Mouse (Mus musculus) T-helper 2 cell (primary cell): ENCODE data around the gene Fam102a.

Experiments used
- in situ Hi-C: fragments of 300-600 bp; cut with MboI, MseI; formaldehyde crosslinking; loops from one replicate; pipeline ENCODE4 v1.15.1; 2025; ENCODE audit warnings: high pct_unique_total_duplicates

The Fam102a gene

DNA sequence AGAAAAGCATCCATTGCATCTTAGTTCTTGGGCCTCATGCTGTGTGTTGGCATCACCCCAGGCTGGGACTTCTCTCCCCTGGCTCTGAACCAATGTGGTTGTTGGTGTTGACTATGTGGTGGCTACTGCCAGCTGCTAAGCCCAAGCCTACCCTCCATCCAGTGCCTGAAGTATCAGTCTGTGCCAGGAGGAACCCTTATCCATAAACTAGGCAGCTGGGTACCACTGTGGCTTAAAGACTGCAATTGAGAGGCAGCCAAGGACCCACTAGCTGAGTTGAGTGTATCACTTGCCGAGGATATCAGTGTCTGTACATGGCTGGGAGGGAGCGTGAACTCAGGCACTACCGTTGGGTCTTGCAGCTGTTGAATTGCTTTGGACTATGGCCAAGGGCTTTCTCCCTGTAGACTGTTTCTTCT, 7.9 kb downstream of the Fam102a start:
- in situ Hi-C loops, result loop anchor here (10.0 kb wide), 1 partner anchor 458 kb away; the partner anchor contains the start of gene Fam78a

GRCm38 (mm10) chr2:32546951-32547350, 11.8 kb downstream of the Fam102a start:
- in situ Hi-C loops, result loop anchor here (10.0 kb wide), 1 partner anchor 462 kb away; the partner anchor contains the start of gene Fam78a

GRCm38 (mm10) chr2:32547380-32547779, 12.2 kb downstream of the Fam102a start:
- in situ Hi-C loops, result loop anchor here (10.0 kb wide), 1 partner anchor 463 kb away; the partner anchor contains the start of gene Fam78a

DNA sequence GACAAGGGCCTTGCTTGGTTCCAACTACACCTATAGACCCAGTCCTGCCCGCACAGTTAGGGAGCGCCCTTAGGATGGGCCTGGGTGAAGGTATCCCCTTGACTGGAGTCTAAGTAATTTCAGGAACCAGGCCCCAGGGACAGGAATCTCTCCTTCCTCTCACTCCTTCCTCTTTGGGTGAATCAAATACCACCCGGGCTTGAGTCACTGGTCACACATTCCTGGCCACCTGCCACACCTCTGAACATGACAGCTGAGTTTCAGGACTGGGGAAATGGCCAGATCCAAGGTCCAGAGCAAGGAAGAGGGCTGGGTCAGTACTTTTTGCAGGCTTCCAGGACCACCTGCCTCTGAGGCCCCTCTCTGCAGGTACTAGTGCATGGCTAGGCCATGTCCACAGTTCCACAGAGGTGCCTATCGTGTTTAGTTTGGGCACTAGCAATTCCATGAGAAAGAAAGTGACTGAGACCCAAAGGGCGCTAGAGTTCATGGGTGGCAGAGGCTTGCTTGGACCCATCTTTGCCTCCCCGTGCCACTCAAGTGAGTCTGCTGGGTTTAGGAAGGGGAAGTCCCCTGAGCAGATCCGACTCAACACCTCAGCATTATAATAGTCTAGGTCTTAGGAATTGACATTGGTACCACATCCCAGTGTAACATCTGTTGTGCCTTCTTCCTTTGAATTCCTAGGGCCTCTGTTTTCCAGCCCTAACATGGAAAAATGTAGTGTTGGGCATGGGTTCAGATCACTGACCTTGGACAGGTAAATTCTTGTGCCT, 13.0 kb downstream of the Fam102a start:
- in situ Hi-C loops, result loop anchor here (10.0 kb wide), 1 partner anchor 463 kb away; the partner anchor contains the start of gene Fam78a

DNA sequence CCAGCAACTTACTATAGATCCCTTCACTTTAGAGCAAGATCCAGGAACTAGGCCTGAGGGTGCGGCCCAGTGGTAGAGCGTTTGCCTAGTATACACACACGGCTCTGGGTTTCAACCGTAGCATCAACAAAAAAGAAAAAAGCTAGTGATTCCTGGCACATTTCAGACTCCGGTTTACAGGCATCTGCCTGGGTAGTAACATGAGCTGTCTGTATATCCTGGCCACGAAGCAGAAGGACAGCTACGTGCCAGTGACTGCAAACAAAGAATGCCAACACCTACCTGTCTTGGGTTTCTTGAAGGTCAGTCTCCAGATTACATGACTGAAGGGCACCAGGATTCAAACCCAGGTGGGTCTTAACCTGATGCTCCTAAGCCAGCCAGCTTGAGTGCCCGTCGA, 14.0 kb downstream of the Fam102a start:
- in situ Hi-C loops, result loop anchor here (10.0 kb wide), 1 partner anchor 464 kb away; the partner anchor contains the start of gene Fam78a

GRCm38 (mm10) chr2:32549764-32550163, 14.6 kb downstream of the Fam102a start:
- in situ Hi-C loops, result loop anchor here (10.0 kb wide), 1 partner anchor 465 kb away; the partner anchor contains the start of gene Fam78a

DNA sequence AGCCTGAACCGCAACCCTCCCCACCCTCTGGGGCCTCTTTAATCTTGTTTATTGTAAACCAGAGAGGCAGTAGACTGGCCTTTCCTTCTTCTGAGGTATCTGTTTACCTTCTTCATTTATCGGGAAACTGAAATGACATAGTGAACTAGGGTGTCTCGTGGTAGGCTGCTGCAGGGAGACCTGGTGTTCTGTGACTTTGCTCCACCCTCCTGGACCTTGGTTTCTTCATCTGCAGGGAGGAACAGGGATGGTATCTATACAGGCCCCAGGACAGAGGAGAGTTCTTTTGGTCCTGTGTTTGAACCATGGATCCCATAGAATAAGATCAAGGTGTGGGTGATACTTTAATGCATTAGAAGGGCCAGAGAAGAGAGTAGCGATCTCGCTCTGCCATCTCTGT, 16.1 kb downstream of the Fam102a start:
- in situ Hi-C loops, result no loop called here

DNA sequence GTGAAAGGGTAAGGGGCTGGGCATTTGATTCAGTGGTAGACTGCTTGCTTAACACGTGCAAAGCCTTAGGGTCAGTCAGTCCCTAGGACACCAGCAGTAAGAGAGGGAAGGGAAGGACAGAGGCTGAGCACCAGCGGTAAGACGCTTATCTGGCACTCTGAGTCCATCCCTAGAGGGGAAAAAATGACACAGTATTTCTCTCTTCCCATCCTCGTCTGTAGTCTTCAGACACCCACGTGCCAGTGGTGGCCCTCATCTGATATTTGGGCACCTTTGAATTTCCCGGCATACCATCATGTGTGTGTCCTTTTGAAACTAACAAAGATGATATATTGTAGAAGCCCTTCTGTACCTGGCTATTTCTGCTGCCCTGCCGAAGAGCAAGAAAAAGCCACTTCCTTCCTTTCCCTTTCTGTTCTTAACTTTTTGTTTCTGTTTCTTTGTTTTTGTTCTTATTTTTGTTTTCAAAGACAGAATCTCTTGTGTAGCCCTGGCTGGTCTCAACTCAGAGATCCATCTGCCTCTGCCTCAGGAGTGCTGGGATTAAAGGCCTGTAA, 18.5 kb downstream of the Fam102a start:
- in situ Hi-C loops, result no loop called here

- in situ Hi-C loops, result no loop called here
Measured at GRCm38 (mm10) chr2:32555484-32555883, 20.4 kb downstream of the Fam102a start.

- in situ Hi-C loops, result no loop called here
Measured at GRCm38 (mm10) chr2:32556019-32556418, 20.9 kb downstream of the Fam102a start.

DNA sequence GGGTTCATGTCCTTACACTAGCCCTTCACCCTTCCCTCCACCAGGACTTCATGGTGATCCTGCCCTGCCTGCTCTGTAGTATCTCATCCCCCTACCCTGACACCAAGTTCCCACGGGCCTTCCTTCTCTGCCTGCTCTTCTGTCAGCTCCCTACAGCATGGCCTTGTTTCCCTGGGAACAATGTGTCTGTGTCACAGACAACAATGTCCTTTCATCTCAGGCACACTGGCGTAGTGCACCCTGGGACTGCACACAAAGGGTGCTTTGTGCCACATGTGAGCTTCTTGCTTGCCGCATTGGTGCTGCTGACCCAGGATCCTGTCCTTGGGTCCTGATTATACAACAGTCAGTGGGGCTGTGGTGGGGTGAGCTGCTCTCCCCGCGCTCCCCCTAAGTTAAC, 24.4 kb downstream of the Fam102a start:
- in situ Hi-C loops, result no loop called here

DNA sequence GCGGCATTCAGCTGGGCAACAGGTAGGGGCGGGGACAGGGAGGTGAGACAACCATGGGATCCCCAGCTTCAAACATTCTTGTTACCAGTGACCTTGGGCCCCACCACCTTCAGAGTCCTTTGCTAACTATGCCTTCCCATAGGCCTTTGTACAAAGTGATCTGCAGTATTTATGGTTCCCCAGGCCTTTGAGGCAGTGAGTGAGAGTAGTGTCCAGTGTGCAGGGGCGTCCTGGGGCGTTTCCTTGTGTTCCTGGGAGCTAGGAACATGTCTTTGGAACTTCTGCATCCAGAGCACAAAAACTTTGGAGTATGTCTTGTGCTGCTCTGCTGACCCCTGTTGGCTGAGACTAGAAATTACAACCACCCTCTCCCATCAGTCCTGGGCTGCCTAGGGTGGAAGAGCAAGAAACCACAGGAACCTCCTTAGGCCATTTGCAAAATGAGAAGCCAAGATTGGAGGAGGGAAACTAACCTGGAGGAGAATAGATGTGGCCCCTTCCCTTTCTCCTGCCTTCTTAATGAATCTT, 31.5 kb downstream of the Fam102a start:
- in situ Hi-C loops, result no loop called here

GRCm38 (mm10) chr2:32568149-32568548, 33.0 kb downstream of the Fam102a start:
- in situ Hi-C loops, result no loop called here

DNA sequence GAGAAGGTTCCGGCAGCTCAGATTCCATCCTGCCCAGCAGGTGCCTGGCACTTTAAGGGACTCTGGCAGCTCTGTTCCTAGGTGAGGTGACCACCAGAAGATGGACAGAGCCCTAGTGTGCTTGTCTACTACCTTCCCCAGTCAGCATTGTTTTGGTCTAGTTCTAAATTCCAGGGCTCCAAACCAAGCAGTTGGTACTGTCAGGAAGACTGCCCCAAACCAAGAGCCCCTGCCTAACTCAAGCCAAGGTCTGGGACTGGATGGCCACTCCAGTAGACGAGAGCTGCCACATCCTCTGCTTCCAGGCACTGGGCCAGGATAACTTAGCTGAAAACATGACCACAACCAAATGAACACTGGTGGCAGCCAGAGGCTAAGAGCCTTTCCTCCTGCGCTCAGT, 33.8 kb downstream of the Fam102a start:
- in situ Hi-C loops, result no loop called here

DNA sequence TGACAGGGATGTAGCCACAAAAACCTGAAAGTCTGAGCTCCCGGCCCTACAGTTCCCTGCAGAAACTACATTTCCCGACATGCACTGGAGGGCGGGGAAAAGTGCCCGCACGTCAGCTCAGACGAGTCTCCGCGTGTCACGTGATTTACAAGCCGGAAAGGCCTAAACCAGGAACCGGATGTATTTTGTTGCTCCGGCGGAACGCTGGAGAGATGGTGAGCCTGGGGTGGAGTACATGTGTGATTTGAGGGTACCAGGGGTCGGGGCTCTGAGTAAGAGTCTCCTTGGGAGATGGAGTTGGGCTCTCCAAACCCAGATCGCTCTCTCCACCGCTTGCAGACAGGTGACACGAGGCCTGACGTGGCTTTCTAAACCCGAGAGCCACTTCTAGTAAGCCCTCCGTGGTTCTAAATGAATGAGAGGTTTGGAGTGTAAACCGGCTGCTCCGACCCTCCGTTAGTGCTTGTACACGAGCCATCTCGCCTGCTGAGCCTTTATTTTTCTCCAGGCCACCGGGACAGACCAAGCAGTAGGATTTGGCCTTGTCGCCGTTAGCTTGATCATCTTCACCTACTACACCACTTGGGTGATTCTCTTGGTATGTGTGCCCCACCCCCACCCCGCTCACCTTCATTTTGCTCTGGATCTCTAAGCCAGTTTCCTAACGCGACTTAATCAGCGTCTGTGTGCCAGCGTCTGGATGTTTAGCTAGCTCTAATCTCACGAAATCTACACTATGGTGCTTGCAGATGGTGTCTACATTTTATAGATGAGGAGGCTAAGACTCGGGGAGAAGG, 35.8 kb downstream of the Fam102a start, which contains the start of gene Dpm2:
Dpm2 (plus strand) TSS at position 161 of the 797 bp plus-strand sequence.
- in situ Hi-C loops, result no loop called here

DNA sequence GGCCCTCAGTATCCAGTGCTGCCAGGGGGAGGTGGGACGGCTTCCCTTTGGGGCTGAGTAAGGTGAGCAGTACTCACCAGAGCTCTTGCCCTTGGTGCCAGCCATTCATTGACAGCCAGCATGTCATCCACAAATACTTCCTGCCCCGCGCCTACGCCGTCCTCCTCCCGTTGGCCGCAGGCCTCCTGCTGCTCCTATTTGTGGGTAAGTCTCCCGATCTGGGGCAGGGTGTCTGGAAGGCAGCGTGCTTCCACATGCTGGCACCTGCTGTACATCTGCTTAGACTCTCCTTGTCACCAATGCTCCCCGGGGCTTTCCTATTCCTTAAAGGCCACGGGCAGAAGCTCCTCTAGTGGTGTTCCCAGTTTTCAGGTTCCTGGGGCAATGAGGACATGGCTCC, 37.1 kb downstream of the Fam102a start:
- in situ Hi-C loops, result no loop called here

DNA sequence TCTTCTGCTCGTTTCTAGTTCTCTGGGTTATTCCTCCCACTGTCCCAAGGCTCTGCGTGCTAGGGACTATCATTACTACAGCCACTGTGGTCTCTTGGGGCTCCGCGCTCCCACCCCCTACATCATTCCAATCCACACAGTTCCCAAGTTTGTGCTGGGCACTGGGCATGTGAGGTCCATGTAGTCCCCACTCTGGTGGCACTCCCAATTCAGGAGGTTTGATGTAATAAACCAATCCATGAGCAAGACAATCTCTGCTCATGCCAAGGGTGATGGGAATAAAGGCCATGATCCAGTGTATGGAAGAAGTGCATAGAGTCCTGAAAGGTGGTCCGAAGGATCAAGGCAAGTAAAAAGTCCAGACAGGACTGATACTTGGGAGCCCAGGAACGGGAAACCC, 39.4 kb downstream of the Fam102a start, which contains the start of gene Pip5kl1:
Pip5kl1 (plus strand) TSS at position 301 of the 400 bp plus-strand sequence.
- in situ Hi-C loops, result no loop called here

GRCm38 (mm10) chr2:32574901-32575585, 39.9 kb downstream of the Fam102a start:
- in situ Hi-C loops, result no loop called here

GRCm38 (mm10) chr2:32575586-32576160, 40.5 kb downstream of the Fam102a start, which contains the start of gene 9430097D07Rik:
Gene 9430097D07Rik, minus strand, starts transcription at chr2:32575684.
- in situ Hi-C loops, result no loop called here

- in situ Hi-C loops, result no loop called here
Measured at GRCm38 (mm10) chr2:32576532-32576931, 41.4 kb downstream of the Fam102a start.
